Mouse (Mus musculus): ENCODE measurements at regions not wholly inside any gene's neighbourhood (a gene's known extent, or its start where the extent isn't known, plus 50 kb on each side); places are given as distances from the start of the nearest gene placed in this dataset.
"Not testable (repeated sequence)": the region's sequence is repeated elsewhere in the genome, so short reads cannot be mapped to it uniquely, and the experiment has no call there.

GRCm38 (mm10) chr6:25101761-25102160, 145.7 kb upstream of the Tmem229a start:
- DNase-seq (ENCODE audit: low spot score) = no peak

- no peak for DNase-seq (ENCODE audit: low spot score)
These were observed 131.1 kb upstream of the Tmem229a start for GRCm38 (mm10) chr6:25087167-25087566.

DNA sequence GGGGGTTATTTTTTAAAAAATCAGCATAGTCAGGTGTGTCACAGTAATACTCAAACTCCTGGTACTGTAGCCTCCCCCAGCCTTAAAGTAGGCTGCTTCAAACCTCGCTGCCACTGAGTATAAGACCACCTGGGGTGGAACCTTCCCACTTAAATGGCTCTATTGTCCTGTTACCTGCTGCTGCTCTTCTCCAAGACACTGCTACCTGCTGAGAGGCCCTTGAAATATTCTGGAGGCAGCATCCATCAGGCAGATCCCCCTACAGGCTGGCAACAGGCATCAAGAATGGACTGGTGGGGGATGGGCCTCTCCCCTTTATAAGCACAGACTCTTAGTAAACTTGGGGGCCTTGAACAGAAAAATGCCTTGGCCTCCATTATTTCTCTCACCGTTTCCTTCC, 129.8 kb upstream of the Tmem229a start:
- no peak for DNase-seq (ENCODE audit: low spot score)

DNA sequence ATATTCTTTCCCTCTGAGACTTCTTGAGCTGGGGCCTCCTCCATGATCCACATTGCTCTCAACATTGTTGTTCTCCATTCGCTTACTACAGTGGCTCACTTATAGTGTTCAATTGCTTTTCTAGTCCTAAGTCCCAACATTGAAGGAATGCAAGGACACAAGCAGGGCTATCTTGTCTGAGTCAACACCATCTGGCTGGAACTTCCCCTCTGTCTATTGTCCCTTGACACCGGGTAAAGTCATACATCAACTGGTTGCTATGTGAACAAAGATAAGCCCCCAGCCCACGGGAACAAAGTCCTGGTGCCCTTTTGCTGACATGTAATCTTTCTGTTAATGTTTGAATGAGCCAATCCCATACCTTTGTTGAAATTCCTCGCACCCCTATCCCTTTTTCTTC, 129.2 kb upstream of the Tmem229a start:
- DNase-seq (ENCODE audit: low spot score) = not testable (repeated sequence)

DNA sequence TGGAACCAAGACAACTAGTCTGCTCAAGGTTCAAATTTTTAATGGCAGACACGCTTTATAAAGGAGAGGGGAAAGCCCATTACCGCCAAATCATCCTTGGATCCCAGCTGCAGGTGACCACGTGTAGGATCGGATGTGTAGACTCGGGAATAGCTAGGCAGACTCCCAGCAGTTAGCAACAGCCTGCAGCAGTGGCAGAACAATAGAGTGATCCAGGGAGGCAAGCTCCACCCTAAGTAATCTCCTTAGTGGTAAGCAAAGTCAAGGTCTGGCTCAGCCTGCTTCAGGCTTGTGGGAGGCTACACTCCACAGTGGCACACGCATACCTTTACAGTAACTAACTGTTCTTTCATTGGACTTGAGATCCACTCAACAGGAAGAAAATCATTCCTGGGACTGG, 109.8 kb upstream of the Tmem229a start:
- no peak for DNase-seq (ENCODE audit: low spot score)

- no peak for DNase-seq (ENCODE audit: low spot score)
These were observed 76.9 kb upstream of the Tmem229a start for GRCm38 (mm10) chr6:25032878-25033509.

- DNase-seq (ENCODE audit: low spot score) = no peak
These were observed 70.9 kb upstream of the Tmem229a start for GRCm38 (mm10) chr6:25026953-25027352.

DNA sequence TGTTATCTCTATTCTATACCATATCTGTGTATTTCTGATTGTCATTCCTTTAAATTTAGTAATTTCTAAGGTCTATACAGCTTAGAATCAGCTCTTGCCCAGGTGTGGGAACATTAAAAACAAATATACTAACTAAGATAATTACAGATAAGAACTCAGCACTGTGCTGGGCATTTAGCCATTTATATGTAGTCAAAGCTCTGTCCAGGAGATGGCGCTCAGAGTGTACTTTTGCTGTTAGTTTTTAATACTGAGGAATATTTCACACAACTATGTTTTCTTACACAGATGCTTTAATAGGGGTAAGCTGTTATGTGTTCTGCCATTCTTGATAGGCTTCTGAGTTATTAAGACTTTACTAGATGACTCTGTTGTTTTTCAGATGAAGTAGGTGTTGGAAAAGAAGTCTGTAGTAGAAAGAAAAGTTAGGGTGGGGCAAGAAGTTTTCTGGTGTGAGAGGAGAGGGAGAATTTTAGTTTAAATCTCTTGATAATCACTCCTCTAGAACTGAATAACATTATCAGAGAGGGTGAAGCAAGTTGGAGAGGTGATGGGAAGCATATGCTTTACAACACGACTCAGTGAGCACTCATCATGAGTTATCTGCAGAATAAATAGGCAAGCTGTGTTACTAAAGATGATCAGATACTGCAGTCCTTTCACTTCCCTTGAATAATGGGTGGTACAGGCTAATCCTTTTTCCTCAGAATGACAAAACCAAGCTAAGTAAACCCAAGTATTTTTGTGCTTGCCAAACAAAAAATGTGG, 64.1 kb upstream of the Tmem229a start:
- DNase-seq (ENCODE audit: low spot score) = peak; percentile 44

DNA sequence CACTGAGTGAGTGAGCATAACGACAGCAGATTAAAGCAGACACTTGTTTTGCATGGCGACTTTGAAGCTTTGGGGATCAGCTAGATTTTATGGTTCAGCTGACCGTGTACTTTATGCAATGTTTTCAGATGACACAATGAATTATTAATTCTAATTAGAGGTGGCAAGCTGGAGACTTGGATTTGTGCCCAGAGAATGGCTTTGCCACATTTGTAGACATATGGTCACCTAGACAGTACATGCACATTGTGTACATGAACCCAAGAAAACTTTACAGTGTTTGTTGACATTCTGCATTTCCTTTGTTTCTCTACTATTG, 57.1 kb upstream of the Tmem229a start:
- no peak for DNase-seq (ENCODE audit: low spot score)

- DNase-seq (ENCODE audit: low spot score) = no peak
These were observed 56.5 kb upstream of the Tmem229a start for GRCm38 (mm10) chr6:25012376-25013287.

- DNase-seq (ENCODE audit: low spot score) = not testable (repeated sequence)
These were observed 52.8 kb upstream of the Tmem229a start for GRCm38 (mm10) chr6:25008856-25009255.

Measured in testis, postnatal 10 days (tissue).